Mouse (Mus musculus) liver, postnatal 0 days (tissue): Measurements from ENCODE around the gene Stk40. TPM values are rescaled to one million over a fixed set of nuclear protein-coding genes. Genes with fewer than 3 reads are reported as not detected.
A peak's percentile ranks its signal among the peaks of the same experiment; 100 is the strongest.

Experiments used
- ATAC-seq: fragments of 200-750 bp; cut with Nextera tagmentation; 2 replicates; pipeline ENCODE4 v1.8.0; 2017; ENCODE audit warnings: mild to moderate bottlenecking, moderate library complexity
- DNase-seq: peaks from one replicate; pipeline ENCODE4 v3.0.0-alpha.2; 2016
- H3K27ac ChIP-seq: fragments of 300-500 bp; sonication (generic); 2 replicates; pipeline ENCODE4 v1.5.1; 2014; ENCODE audit warnings: antibody characterized with exemption, moderate library complexity, mild to moderate bottlenecking, low read depth
- H3K27me3 ChIP-seq: fragments of 300-500 bp; sonication (generic); 2 replicates; pipeline ENCODE4 v1.6.1; 2014; ENCODE audit warnings: low read length, control low read depth, mixed read lengths; ENCODE audit not compliant: insufficient read depth
- H3K36me3 ChIP-seq: fragments of 300-500 bp; sonication (generic); replicated peaks from 2 replicates; pipeline ENCODE4 v1.6.1; 2014; ENCODE audit warnings: mild to moderate bottlenecking, control low read depth, low read length, moderate library complexity, mixed read lengths; ENCODE audit not compliant: insufficient read depth
- H3K4me1 ChIP-seq: fragments of 300-500 bp; sonication (generic); 2 replicates; pipeline ENCODE4 v1.6.1; 2014; ENCODE audit warnings: antibody characterized with exemption, mild to moderate bottlenecking, control low read depth; ENCODE audit not compliant: insufficient read depth
- H3K4me2 ChIP-seq: fragments of 300-500 bp; sonication (generic); 2 replicates; pipeline ENCODE4 v1.6.1; 2014; ENCODE audit warnings: low read depth, mild to moderate bottlenecking, low read length, moderate library complexity, mixed read lengths
- H3K4me3 ChIP-seq: fragments of 300-500 bp; sonication (generic); 2 replicates; pipeline ENCODE4 v1.5.1; 2014; ENCODE audit warnings: low read depth, low read length
- H3K9ac ChIP-seq: fragments of 300-500 bp; sonication (generic); replicated peaks from 2 replicates; pipeline ENCODE4 v1.6.1; 2014; ENCODE audit warnings: mild to moderate bottlenecking, moderate library complexity
- H3K9me3 ChIP-seq: fragments of 300-500 bp; sonication (generic); 2 replicates; pipeline ENCODE4 v1.6.1; 2016; ENCODE audit warnings: mild to moderate bottlenecking, control low read depth, low read length, mixed read lengths
- CTCF ChIP-seq: sonication (generic); IDR thresholded peaks from 2 replicates; pipeline ENCODE4 v1.5.1; 2016; ENCODE audit warnings: antibody characterized with exemption, low read depth
- EP300 ChIP-seq: IDR thresholded peaks from 2 replicates; pipeline ENCODE4 v1.6.1; 2016; ENCODE audit warnings: antibody characterized with exemption, low read depth, mild to moderate bottlenecking
- WGBS: fragments of 180-500 bp; shearing (Covaris S2); extraction: QIAGEN DNeasy Blood & Tissue Kit; methylation state at CpG from one replicate; pipeline ENCODE4 v1.1.7; 2014; ENCODE audit not compliant: insufficient replicate concordance; 5-methylcytosine and 5-hydroxymethylcytosine counted together
- polyA plus RNA-seq: library from polyadenylated mRNA; unstranded; fragments of >200 nt; fragmentation: Nextera tagmentation; extraction: Ambion mirVana; gene quantifications from 2 replicates; pipeline ENCODE4 v1.2.1, GENCODE M21; 2015

Gene Stk40
- polyA plus RNA-seq, 1 experiment from 2014 or later: 11.3 TPM

DNA sequence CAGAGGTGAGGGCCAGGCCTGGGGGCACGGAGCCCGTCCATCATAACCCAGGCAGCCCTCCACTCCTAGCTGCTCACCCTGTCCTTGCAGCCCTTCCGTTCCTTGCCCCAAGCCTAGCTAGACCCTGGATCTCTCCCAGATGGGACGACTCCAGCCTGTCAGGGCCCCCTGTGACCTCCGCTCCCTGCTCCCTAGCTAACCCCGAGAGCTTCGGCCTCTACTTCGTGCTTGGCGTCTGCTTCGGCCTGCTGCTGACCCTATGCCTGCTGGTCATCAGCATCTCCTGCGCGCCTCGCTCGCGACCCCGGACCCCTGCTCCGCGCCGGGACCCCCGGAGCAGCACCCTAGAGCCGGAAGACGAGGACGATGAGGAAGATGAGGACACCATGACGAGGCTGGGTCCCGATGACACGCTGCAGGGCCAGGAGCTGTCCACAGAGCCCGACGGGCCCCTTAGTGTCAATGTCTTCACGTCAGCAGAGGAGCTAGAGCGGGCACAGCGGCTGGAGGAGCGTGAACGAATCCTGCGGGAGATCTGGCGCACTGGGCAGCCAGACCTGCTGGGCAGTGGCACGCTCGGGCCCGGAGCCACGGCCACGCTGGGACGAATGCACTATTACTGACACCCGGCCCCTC is 45.4 kb downstream of the Stk40 start:
- Histone ChIP-seq H3K9ac (peak overlapping the region; percentile 61), H3K4me3 (peak overlapping the region; percentile 56), H3K27ac (peak overlapping the region; percentile 77), H3K4me2 (peak overlapping the region; percentile 84), H3K36me3 (0 out of 2 replicates have a peak, but pooled peaks cover 3% of the 10 kb centered on the region), H3K27me3 (peaks cover 12% of the 10 kb centered on the region), H3K4me1 (peaks cover 9% of the 10 kb centered on the region; the same call in 1 of the 2 replicates), H3K9me3 (no peaks in the 10 kb centered on the region)
- DNase-seq: no peak
- TF ChIP-seq CTCF: no peak
- TF ChIP-seq EP300: no peak
- ATAC-seq: no peak
- WGBS: 50% methylated on average over 41 of the region's 42 CpGs

DNA sequence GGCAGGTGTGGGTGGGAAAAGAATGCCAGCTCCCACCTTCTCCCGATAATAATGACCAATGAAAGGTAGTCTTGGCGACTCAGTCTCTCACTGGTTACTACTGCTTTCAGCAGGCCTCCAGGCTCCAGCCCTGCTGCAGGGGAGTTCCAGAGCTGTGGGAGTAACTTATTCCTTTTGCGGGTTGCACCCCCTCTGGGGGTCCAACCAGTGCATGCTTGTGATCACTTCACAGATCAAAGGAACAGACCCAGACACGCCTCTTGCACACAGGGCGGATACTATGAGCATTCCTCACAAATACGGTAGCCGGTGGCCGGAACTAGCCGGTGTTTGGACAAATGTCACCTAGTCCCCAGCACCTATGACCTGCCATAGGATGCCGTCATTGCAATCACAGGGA is 46.0 kb downstream of the Stk40 start:
- Histone ChIP-seq H3K4me2 (peak overlapping the region; percentile 84), H3K4me1 (peaks cover 10% of the 10 kb centered on the region), H3K4me3 (peak overlapping the region; percentile 56), H3K9ac (no peak overlapping the region), H3K27ac (peak overlapping the region; percentile 77; the same call in 1 of the 2 replicates), H3K27me3 (peaks cover 12% of the 10 kb centered on the region), H3K9me3 (no peaks in the 10 kb centered on the region), H3K36me3 (0 out of 2 replicates have a peak, but pooled peaks cover 3% of the 10 kb centered on the region)
- 61% methylated on average over 10 of the region's 10 CpGs for WGBS
- TF ChIP-seq CTCF (no peak), EP300 (no peak)
- no peak for ATAC-seq
- no peak for DNase-seq

DNA sequence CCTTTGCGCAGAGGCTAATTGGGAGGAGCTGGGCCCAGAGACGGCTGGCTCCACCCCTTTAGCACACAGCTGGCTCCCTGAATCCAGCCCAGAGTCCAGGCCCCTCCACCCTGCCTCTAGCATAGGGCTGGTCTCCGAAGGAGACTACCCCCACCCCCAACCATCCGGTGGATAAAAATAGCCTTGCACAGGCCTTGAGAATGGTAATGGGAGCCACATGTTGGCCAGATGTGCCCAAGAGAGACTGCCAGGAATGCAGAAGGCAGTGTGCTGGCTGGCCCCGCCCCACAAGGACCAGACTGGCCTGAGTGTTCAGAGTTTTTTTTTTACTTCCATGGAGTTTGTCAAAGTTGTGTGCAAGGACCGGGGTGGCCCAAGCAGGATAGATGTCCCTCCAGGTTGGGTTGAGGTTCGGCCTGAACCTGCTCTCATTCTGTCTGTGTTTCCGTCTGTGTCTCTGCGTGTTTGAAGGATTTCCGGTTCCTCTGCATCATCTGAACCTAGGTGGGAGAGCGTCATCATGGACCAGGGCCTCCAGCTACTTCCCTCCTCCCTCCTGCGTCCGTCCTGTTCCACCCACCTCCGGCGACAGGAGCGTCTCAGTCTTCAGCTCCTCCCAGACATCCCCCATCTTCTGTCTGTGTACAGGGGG is 46.7 kb downstream of the Stk40 start:
- H3K9ac ChIP-seq: no peak overlapping the region
- H3K27me3 ChIP-seq: peaks cover 12% of the 10 kb centered on the region
- no peak for TF ChIP-seq EP300
- no peak for TF ChIP-seq CTCF
- 0 out of 2 replicates have a peak, but pooled peaks cover 3% of the 10 kb centered on the region for H3K36me3 ChIP-seq
- no peak overlapping the region for H3K4me3 ChIP-seq
- ATAC-seq (peak; percentile 26; the same call in 1 of the 2 replicates), DNase-seq (peak; percentile 48)
- WGBS: 48% methylated on average over 16 of the region's 16 CpGs
- H3K9me3 ChIP-seq: no peaks in the 10 kb centered on the region
- 0 out of 2 replicates have a peak overlapping the region, but pooled peaks have one; percentile 11 for H3K27ac ChIP-seq
- peaks cover 16% of the 10 kb centered on the region for H3K4me1 ChIP-seq
- peak overlapping the region; percentile 84 for H3K4me2 ChIP-seq

DNA sequence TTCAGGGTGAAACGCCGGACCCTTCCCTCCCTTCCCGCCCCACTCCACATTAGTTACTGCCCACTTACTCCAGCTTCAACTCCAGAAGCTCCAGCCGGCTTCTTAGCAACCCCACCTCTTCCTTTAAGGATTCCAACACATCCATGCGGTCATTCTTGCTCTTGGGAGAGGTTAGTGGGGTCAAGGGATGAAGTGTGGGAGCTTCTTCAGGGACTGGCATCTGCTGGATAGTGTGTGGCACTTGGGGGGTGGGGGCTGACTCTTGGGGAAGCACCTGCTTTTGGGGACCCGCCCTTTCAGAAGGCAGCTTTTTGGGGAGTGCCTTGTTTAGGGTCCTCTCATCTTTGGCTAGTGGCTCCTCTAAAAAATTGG is 47.2 kb downstream of the Stk40 start:
- WGBS: 74% methylated on average over 6 of the region's 6 CpGs
- DNase-seq: no peak
- no peaks in the 10 kb centered on the region for H3K9me3 ChIP-seq
- H3K27ac ChIP-seq: no peak overlapping the region
- H3K27me3 ChIP-seq: peaks cover 12% of the 10 kb centered on the region
- no peak for TF ChIP-seq CTCF
- no peak for TF ChIP-seq EP300
- H3K9ac ChIP-seq: no peak overlapping the region
- H3K4me3 ChIP-seq: no peak overlapping the region
- H3K4me1 ChIP-seq: peaks cover 21% of the 10 kb centered on the region
- 0 out of 2 replicates have a peak, but pooled peaks cover 3% of the 10 kb centered on the region for H3K36me3 ChIP-seq
- ATAC-seq: no peak
- H3K4me2 ChIP-seq: peak overlapping the region; percentile 3; the same call in 1 of the 2 replicates

DNA sequence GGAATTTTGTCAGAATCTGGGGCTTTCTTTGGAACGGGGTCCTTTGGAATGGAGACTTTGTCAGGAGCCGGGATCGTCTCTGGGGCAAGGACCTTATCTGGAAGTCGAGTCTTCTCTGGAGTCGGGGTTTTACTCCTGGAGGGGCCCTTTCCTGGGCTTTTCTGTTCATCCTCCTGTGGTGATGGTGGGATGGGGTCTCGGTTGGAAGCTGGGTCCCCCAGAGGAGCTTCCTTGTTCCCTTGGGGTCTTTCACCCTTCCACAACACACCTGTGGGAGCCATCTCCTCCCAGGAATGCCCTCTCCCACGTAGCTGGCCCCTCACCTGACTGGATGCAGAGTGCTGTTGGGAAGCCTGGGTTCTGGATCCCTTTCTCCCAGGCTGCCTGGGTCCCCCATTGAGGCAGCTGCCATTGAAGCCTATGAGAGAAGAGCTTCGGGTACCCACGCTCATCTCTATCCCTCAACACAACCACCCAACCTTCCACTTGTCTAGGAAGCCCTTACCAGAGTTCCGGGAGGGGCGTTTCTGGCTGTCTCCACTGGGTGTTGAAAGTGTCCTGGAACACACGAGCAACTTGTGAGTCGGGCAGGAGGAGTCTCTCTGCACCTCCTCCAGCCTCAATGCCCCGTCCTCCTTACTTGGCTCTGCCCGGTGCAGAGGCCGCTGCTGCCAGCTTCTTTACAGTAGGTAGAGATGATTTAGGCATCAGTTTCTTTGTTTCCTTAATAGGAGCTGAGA is 48.1 kb downstream of the Stk40 start:
- Histone ChIP-seq H3K36me3 (0 out of 2 replicates have a peak, but pooled peaks cover 3% of the 10 kb centered on the region), H3K9me3 (no peaks in the 10 kb centered on the region), H3K4me1 (peaks cover 26% of the 10 kb centered on the region), H3K27me3 (peaks cover 12% of the 10 kb centered on the region), H3K4me3 (no peak overlapping the region), H3K4me2 (no peak overlapping the region), H3K27ac (no peak overlapping the region), H3K9ac (no peak overlapping the region)
- no peak for DNase-seq
- WGBS: 80% methylated on average over 16 of the region's 16 CpGs
- TF ChIP-seq EP300 (no peak), CTCF (no peak)
- no peak for ATAC-seq

DNA sequence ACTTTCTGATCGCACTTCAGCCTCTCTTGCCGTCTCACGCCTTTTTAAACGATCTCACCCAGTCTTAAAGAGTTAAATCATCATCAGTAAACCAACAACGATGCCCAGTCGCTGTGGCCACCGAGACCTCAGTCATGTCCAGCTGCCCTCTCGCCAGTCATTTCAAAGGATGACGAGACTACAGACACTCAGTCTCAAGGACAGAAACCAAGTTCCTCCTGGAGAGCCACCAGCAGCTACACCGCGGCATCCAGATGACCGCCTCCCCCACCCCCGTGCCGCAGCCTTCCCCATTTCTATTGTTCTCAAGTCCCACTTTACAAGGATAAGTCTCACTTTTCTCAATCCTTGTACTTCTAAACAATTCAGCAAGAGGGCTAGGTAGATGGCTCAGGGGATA is 49.1 kb downstream of the Stk40 start:
- no peak overlapping the region for H3K27ac ChIP-seq
- WGBS: 49% methylated on average over 14 of the region's 14 CpGs
- peaks cover 12% of the 10 kb centered on the region for H3K27me3 ChIP-seq
- H3K4me2 ChIP-seq: no peak overlapping the region
- DNase-seq: no peak
- TF ChIP-seq EP300 (no peak), CTCF (no peak)
- no peaks in the 10 kb centered on the region for H3K9me3 ChIP-seq
- ATAC-seq: no peak
- no peak overlapping the region for H3K9ac ChIP-seq
- 0 out of 2 replicates have a peak, but pooled peaks cover 3% of the 10 kb centered on the region for H3K36me3 ChIP-seq
- no peak overlapping the region for H3K4me3 ChIP-seq
- H3K4me1 ChIP-seq: peaks cover 26% of the 10 kb centered on the region
